Mouse (Mus musculus): Measurements from ENCODE around the gene Mmadhc. TPM values are rescaled to one million over a fixed set of nuclear protein-coding genes. Genes with fewer than 3 reads are reported as not detected.
A peak's percentile ranks its signal among the peaks of the same experiment; 100 is the strongest.

Gene Mmadhc
- polyA plus RNA-seq, 1 experiment from 2014 or later = 136 TPM

- ATAC-seq (replicated peaks; ENCODE audit: low FRiP score) (no peak), DNase-seq (ENCODE audit: low spot score) (no peak)
- no peaks in the 10 kb centered on the region for H3K4me1 ChIP-seq (replicated peaks; ENCODE audit: control insufficient read depth, insufficient read depth, low read length)
- WGBS = 66% methylated on average over 1 of the region's 1 CpGs
- H3K9ac ChIP-seq (ENCODE audit: low read depth, low read length) = no peak overlapping the region
- H3K4me2 ChIP-seq = no peak overlapping the region
- no peaks in the 10 kb centered on the region for H3K27me3 ChIP-seq (replicated peaks; ENCODE audit: control insufficient read depth, insufficient read depth, low read length)
- H3K27ac ChIP-seq (ENCODE audit: low read depth, low read length) = no peak overlapping the region
- no peaks in the 10 kb centered on the region for H3K36me3 ChIP-seq (ENCODE audit: control insufficient read depth, insufficient read depth, low read length)
- H3K4me3 ChIP-seq (ENCODE audit: low read depth, low read length) = no peak overlapping the region
- no peaks in the 10 kb centered on the region for H3K9me3 ChIP-seq (ENCODE audit: control insufficient read depth, low read length)
Observed at GRCm38 (mm10) chr2:50304824-50305577, 8.4 kb upstream of the Mmadhc start.

- Histone ChIP-seq H3K9me3 (ENCODE audit: control insufficient read depth, low read length) (no peaks in the 10 kb centered on the region), H3K4me3 (ENCODE audit: low read depth, low read length) (peak overlapping the region; percentile 84), H3K36me3 (ENCODE audit: control insufficient read depth, insufficient read depth, low read length) (no peaks in the 10 kb centered on the region), H3K9ac (ENCODE audit: low read depth, low read length) (peak overlapping the region; percentile 43; the same call in 1 of the 2 replicates), H3K4me1 (replicated peaks; ENCODE audit: control insufficient read depth, insufficient read depth, low read length) (peaks cover 14% of the 10 kb centered on the region), H3K27ac (ENCODE audit: low read depth, low read length) (no peak overlapping the region), H3K4me2 (peak overlapping the region; percentile 77), H3K27me3 (replicated peaks; ENCODE audit: control insufficient read depth, insufficient read depth, low read length) (no peaks in the 10 kb centered on the region)
- WGBS = 3% methylated on average over 9 of the region's 9 CpGs
- DNase-seq (ENCODE audit: low spot score) (no peak), ATAC-seq (replicated peaks; ENCODE audit: low FRiP score) (0 out of 2 replicates have a peak, but pooled peaks have one; percentile 7)
Observed at GRCm38 (mm10) chr2:50296987-50297350, 368 bp upstream of the Mmadhc start.

GRCm38 (mm10) chr2:50295562-50295961, 1.0 kb downstream of the Mmadhc start:
- Histone ChIP-seq H3K4me3 (ENCODE audit: low read depth, low read length) (peak overlapping the region; percentile 84), H3K9me3 (ENCODE audit: control insufficient read depth, low read length) (no peaks in the 10 kb centered on the region), H3K36me3 (ENCODE audit: control insufficient read depth, insufficient read depth, low read length) (peaks cover 7% of the 10 kb centered on the region; the same call in 1 of the 2 replicates), H3K27me3 (replicated peaks; ENCODE audit: control insufficient read depth, insufficient read depth, low read length) (no peaks in the 10 kb centered on the region), H3K4me1 (replicated peaks; ENCODE audit: control insufficient read depth, insufficient read depth, low read length) (peaks cover 15% of the 10 kb centered on the region), H3K27ac (ENCODE audit: low read depth, low read length) (no peak overlapping the region), H3K9ac (ENCODE audit: low read depth, low read length) (peak overlapping the region; percentile 86), H3K4me2 (peak overlapping the region; percentile 86)
- DNase-seq (ENCODE audit: low spot score) = no peak
- 33% methylated on average over 5 of the region's 5 CpGs for WGBS
- ATAC-seq (replicated peaks; ENCODE audit: low FRiP score) = no peak

GRCm38 (mm10) chr2:50294084-50294483, 2.5 kb downstream of the Mmadhc start:
- no peak for DNase-seq (ENCODE audit: low spot score)
- Histone ChIP-seq H3K27me3 (replicated peaks; ENCODE audit: control insufficient read depth, insufficient read depth, low read length) (no peaks in the 10 kb centered on the region), H3K36me3 (ENCODE audit: control insufficient read depth, insufficient read depth, low read length) (peaks cover 12% of the 10 kb centered on the region; the same call in 1 of the 2 replicates), H3K9me3 (ENCODE audit: control insufficient read depth, low read length) (no peaks in the 10 kb centered on the region), H3K27ac (ENCODE audit: low read depth, low read length) (no peak overlapping the region), H3K4me3 (ENCODE audit: low read depth, low read length) (no peak overlapping the region), H3K4me1 (replicated peaks; ENCODE audit: control insufficient read depth, insufficient read depth, low read length) (peaks cover 15% of the 10 kb centered on the region), H3K9ac (ENCODE audit: low read depth, low read length) (no peak overlapping the region), H3K4me2 (peak overlapping the region; percentile 46)
- ATAC-seq (replicated peaks; ENCODE audit: low FRiP score) = no peak
- WGBS = 71% methylated on average over 2 of the region's 2 CpGs

- Histone ChIP-seq H3K27me3 (replicated peaks; ENCODE audit: control insufficient read depth, insufficient read depth, low read length) (no peaks in the 10 kb centered on the region), H3K4me3 (ENCODE audit: low read depth, low read length) (no peak overlapping the region), H3K9ac (ENCODE audit: low read depth, low read length) (no peak overlapping the region), H3K9me3 (ENCODE audit: control insufficient read depth, low read length) (no peaks in the 10 kb centered on the region), H3K4me2 (no peak overlapping the region), H3K4me1 (replicated peaks; ENCODE audit: control insufficient read depth, insufficient read depth, low read length) (peaks cover 15% of the 10 kb centered on the region), H3K27ac (ENCODE audit: low read depth, low read length) (no peak overlapping the region), H3K36me3 (ENCODE audit: control insufficient read depth, insufficient read depth, low read length) (peaks cover 14% of the 10 kb centered on the region; the same call in 1 of the 2 replicates)
- ATAC-seq (replicated peaks; ENCODE audit: low FRiP score) (no peak), DNase-seq (ENCODE audit: low spot score) (no peak)
- 75% methylated on average over 3 of the region's 3 CpGs for WGBS
Observed at GRCm38 (mm10) chr2:50293572-50293971, 3.0 kb downstream of the Mmadhc start.

- Histone ChIP-seq H3K36me3 (ENCODE audit: control insufficient read depth, insufficient read depth, low read length) (peaks cover 20% of the 10 kb centered on the region; the same call in 1 of the 2 replicates), H3K27me3 (replicated peaks; ENCODE audit: control insufficient read depth, insufficient read depth, low read length) (no peaks in the 10 kb centered on the region)
Observed at GRCm38 (mm10) chr2:50291901-50292300, 4.7 kb downstream of the Mmadhc start.

GRCm38 (mm10) chr2:50290754-50291153, 5.8 kb downstream of the Mmadhc start:
- ATAC-seq (replicated peaks; ENCODE audit: low FRiP score) (no peak), DNase-seq (ENCODE audit: low spot score) (no peak)
- WGBS = 85% methylated on average over 2 of the region's 2 CpGs
- peaks cover 20% of the 10 kb centered on the region; the same call in 1 of the 2 replicates for H3K36me3 ChIP-seq (ENCODE audit: control insufficient read depth, insufficient read depth, low read length)
- no peak overlapping the region for H3K9ac ChIP-seq (ENCODE audit: low read depth, low read length)
- H3K4me1 ChIP-seq (replicated peaks; ENCODE audit: control insufficient read depth, insufficient read depth, low read length) = peaks cover 15% of the 10 kb centered on the region
- no peak overlapping the region for H3K4me2 ChIP-seq
- H3K4me3 ChIP-seq (ENCODE audit: low read depth, low read length) = no peak overlapping the region
- no peak overlapping the region for H3K27ac ChIP-seq (ENCODE audit: low read depth, low read length)
- H3K27me3 ChIP-seq (replicated peaks; ENCODE audit: control insufficient read depth, insufficient read depth, low read length) = no peaks in the 10 kb centered on the region
- no peaks in the 10 kb centered on the region for H3K9me3 ChIP-seq (ENCODE audit: control insufficient read depth, low read length)

More at GRCm38 (mm10) chr2:50291901-50292300, 4.7 kb downstream of the Mmadhc start:
- H3K4me3 ChIP-seq (ENCODE audit: low read depth, low read length) = no peak overlapping the region
- H3K4me1 ChIP-seq (replicated peaks; ENCODE audit: control insufficient read depth, insufficient read depth, low read length) = peaks cover 15% of the 10 kb centered on the region
- ATAC-seq (replicated peaks; ENCODE audit: low FRiP score) (no peak), DNase-seq (ENCODE audit: low spot score) (no peak)
- 57% methylated on average over 2 of the region's 2 CpGs for whole genome bisulfite sequencing
- H3K4me2 ChIP-seq = no peak overlapping the region
- no peak overlapping the region for H3K9ac ChIP-seq (ENCODE audit: low read depth, low read length)
- H3K27ac ChIP-seq (ENCODE audit: low read depth, low read length) = no peak overlapping the region
- H3K9me3 ChIP-seq (ENCODE audit: control insufficient read depth, low read length) = no peaks in the 10 kb centered on the region

GRCm38 (mm10) chr2:50284781-50285180, 11.8 kb downstream of the Mmadhc start:
- Histone ChIP-seq H3K4me1 (replicated peaks; ENCODE audit: control insufficient read depth, insufficient read depth, low read length) (no peaks in the 10 kb centered on the region), H3K9me3 (ENCODE audit: control insufficient read depth, low read length) (no peaks in the 10 kb centered on the region), H3K9ac (ENCODE audit: low read depth, low read length) (no peak overlapping the region), H3K27me3 (replicated peaks; ENCODE audit: control insufficient read depth, insufficient read depth, low read length) (no peaks in the 10 kb centered on the region), H3K4me3 (ENCODE audit: low read depth, low read length) (no peak overlapping the region), H3K4me2 (no peak overlapping the region), H3K36me3 (ENCODE audit: control insufficient read depth, insufficient read depth, low read length) (peaks cover 23% of the 10 kb centered on the region), H3K27ac (ENCODE audit: low read depth, low read length) (no peak overlapping the region)
- 87% methylated on average over 3 of the region's 3 CpGs for WGBS
- ATAC-seq (replicated peaks; ENCODE audit: low FRiP score) (no peak), DNase-seq (ENCODE audit: low spot score) (no peak)

- no peak overlapping the region for H3K4me2 ChIP-seq
- H3K27ac ChIP-seq (ENCODE audit: low read depth, low read length) = no peak overlapping the region
- no peaks in the 10 kb centered on the region for H3K9me3 ChIP-seq (ENCODE audit: control insufficient read depth, low read length)
- H3K27me3 ChIP-seq (replicated peaks; ENCODE audit: control insufficient read depth, insufficient read depth, low read length) = no peaks in the 10 kb centered on the region
- ATAC-seq (replicated peaks; ENCODE audit: low FRiP score) (no peak), DNase-seq (ENCODE audit: low spot score) (no peak)
- no peak overlapping the region for H3K9ac ChIP-seq (ENCODE audit: low read depth, low read length)
- no peak overlapping the region for H3K4me3 ChIP-seq (ENCODE audit: low read depth, low read length)
- H3K36me3 ChIP-seq (ENCODE audit: control insufficient read depth, insufficient read depth, low read length) = peaks cover 24% of the 10 kb centered on the region
- no peaks in the 10 kb centered on the region for H3K4me1 ChIP-seq (replicated peaks; ENCODE audit: control insufficient read depth, insufficient read depth, low read length)
- 80% methylated on average over 5 of the region's 5 CpGs for WGBS
Observed at GRCm38 (mm10) chr2:50284040-50284439, 12.6 kb downstream of the Mmadhc start.

Measured in liver, embryonic 11.5 days (tissue).